Mouse (Mus musculus) kidney, postnatal 0 days (tissue): ENCODE data around the gene Slc39a13. TPM values are rescaled to one million over a fixed set of nuclear protein-coding genes. Genes with fewer than 3 reads are reported as not detected.

Experiments used
- ATAC-seq: fragments of 200-750 bp; cut with Nextera tagmentation; replicated peaks from 2 replicates; pipeline ENCODE4 v1.8.0; 2017; ENCODE audit warnings: low read depth, moderate number of reproducible peaks, moderate TSS enrichment, moderate library complexity; ENCODE audit not compliant: low FRiP score
- DNase-seq: peaks from one replicate; pipeline ENCODE4 v3.0.0-alpha.2; 2016; ENCODE audit warnings: low spot score
- H3K27ac ChIP-seq: fragments of 300-500 bp; sonication (generic); 2 replicates; pipeline ENCODE4 v1.5.1; 2014; ENCODE audit warnings: mild to moderate bottlenecking
- H3K27me3 ChIP-seq: fragments of 300-500 bp; sonication (generic); 2 replicates; pipeline ENCODE4 v1.6.1; 2014; ENCODE audit warnings: low read length, mixed read lengths; ENCODE audit not compliant: insufficient read depth
- H3K36me3 ChIP-seq: fragments of 300-500 bp; sonication (generic); 2 replicates; pipeline ENCODE4 v1.6.1; 2014; ENCODE audit warnings: low read length, mixed read lengths; ENCODE audit not compliant: insufficient read depth
- H3K4me1 ChIP-seq: fragments of 300-500 bp; sonication (generic); replicated peaks from 2 replicates; pipeline ENCODE4 v1.6.1; 2014; ENCODE audit warnings: antibody characterized with exemption, low read length, mixed read lengths; ENCODE audit not compliant: insufficient read depth
- H3K4me2 ChIP-seq: fragments of 300-500 bp; sonication (generic); 2 replicates; pipeline ENCODE4 v1.6.1; 2014; ENCODE audit warnings: mild to moderate bottlenecking, low read length, moderate library complexity, mixed read lengths
- H3K4me3 ChIP-seq: fragments of 300-500 bp; sonication (generic); replicated peaks from 2 replicates; pipeline ENCODE4 v1.5.1; 2014; ENCODE audit warnings: low read depth, low read length
- H3K9ac ChIP-seq: fragments of 300-500 bp; sonication (generic); 2 replicates; pipeline ENCODE4 v1.6.1; 2014; ENCODE audit warnings: low read depth, low read length
- H3K9me3 ChIP-seq: fragments of 300-500 bp; sonication (generic); replicated peaks from 2 replicates; pipeline ENCODE4 v1.6.1; 2016; ENCODE audit warnings: low read length, inconsistent platforms, mixed read lengths
- CTCF ChIP-seq: IDR thresholded peaks from 2 replicates; pipeline ENCODE4 v1.5.1; 2016; ENCODE audit warnings: antibody characterized with exemption, low read depth, mild to moderate bottlenecking, moderate library complexity
- WGBS: fragments of 180-500 bp; shearing (Covaris S2); extraction: QIAGEN DNeasy Blood & Tissue Kit; methylation state at CpG from one replicate; pipeline ENCODE4 v1.1.7; 2014; 5-methylcytosine and 5-hydroxymethylcytosine counted together
- polyA plus RNA-seq: library from polyadenylated mRNA; unstranded; fragments of >200 nt; fragmentation: Nextera tagmentation; extraction: Ambion mirVana; gene quantifications from 2 replicates; pipeline ENCODE4 v1.2.1, GENCODE M21; 2015

The Slc39a13 gene
- polyA plus RNA-seq, 1 experiment from 2014 or later, result 39.9 TPM

GRCm38 (mm10) chr2:91018061-91018788, 52.0 kb downstream of the Slc39a13 start:
- no peak overlapping the region for H3K4me3 ChIP-seq
- no peak for TF ChIP-seq CTCF
- ATAC-seq (no peak), DNase-seq (no peak)
- no peaks in the 10 kb centered on the region for H3K4me1 ChIP-seq
- H3K4me2 ChIP-seq, result no peak overlapping the region
- no peaks in the 10 kb centered on the region for H3K9me3 ChIP-seq
- H3K27me3 ChIP-seq, result no peaks in the 10 kb centered on the region
- 86% methylated on average over 8 of the region's 8 CpGs for WGBS
- H3K36me3 ChIP-seq, result peaks cover 38% of the 10 kb centered on the region
- H3K27ac ChIP-seq, result no peak overlapping the region
- H3K9ac ChIP-seq, result no peak overlapping the region

- Histone ChIP-seq H3K27me3 (no peaks in the 10 kb centered on the region), H3K9me3 (no peaks in the 10 kb centered on the region), H3K36me3 (peaks cover 54% of the 10 kb centered on the region), H3K9ac (no peak overlapping the region), H3K4me1 (no peaks in the 10 kb centered on the region), H3K27ac (peak overlapping the region; percentile 20; the same call in 1 of the 2 replicates), H3K4me2 (no peak overlapping the region), H3K4me3 (no peak overlapping the region)
- DNase-seq (no peak), ATAC-seq (no peak)
- TF ChIP-seq CTCF, result no peak
- WGBS, result 78% methylated on average over 4 of the region's 4 CpGs
Observed at GRCm38 (mm10) chr2:91015386-91015785, 54.8 kb downstream of the Slc39a13 start.

- Histone ChIP-seq H3K27ac (no peak overlapping the region), H3K4me1 (no peaks in the 10 kb centered on the region), H3K36me3 (peaks cover 60% of the 10 kb centered on the region), H3K4me2 (no peak overlapping the region), H3K4me3 (no peak overlapping the region), H3K9me3 (no peaks in the 10 kb centered on the region), H3K9ac (no peak overlapping the region), H3K27me3 (no peaks in the 10 kb centered on the region)
- ATAC-seq, result no peak
- DNase-seq, result no peak
- TF ChIP-seq CTCF, result no peak
- WGBS, result 92% methylated on average over 2 of the region's 2 CpGs
Observed at GRCm38 (mm10) chr2:91013881-91014280, 56.3 kb downstream of the Slc39a13 start.

Other genes starting within 250 kb of the Slc39a13 start
- gene Mtch2, start 223.3 kb downstream of the Slc39a13 start, polyA plus RNA-seq, result 188 and 209 TPM in 2 replicates
- 23.0 and 28.0 TPM in 2 replicates for gene C1qtnf4, start 184.6 kb downstream of the Slc39a13 start, polyA plus RNA-seq
- gene Kbtbd4, start 165.7 kb downstream of the Slc39a13 start, polyA plus RNA-seq, result 32.7 and 33.8 TPM in 2 replicates
- 322 and 331 TPM in 2 replicates for gene Ndufs3, start 165.6 kb downstream of the Slc39a13 start, polyA plus RNA-seq
- gene Celf1, start 130.0 kb downstream of the Slc39a13 start, polyA plus RNA-seq, result 59.3 and 65.5 TPM in 2 replicates
- 5.7 and 6.1 TPM in 2 replicates for gene Rapsn, start 34.8 kb downstream of the Slc39a13 start, polyA plus RNA-seq
- gene Psmc3, start 16.4 kb downstream of the Slc39a13 start, polyA plus RNA-seq, result 287 and 307 TPM in 2 replicates
- gene Spi1, start 12.0 kb upstream of the Slc39a13 start, polyA plus RNA-seq, result 4.4 and 6.0 TPM in 2 replicates
- 0.08 and 0.13 TPM in 2 replicates for gene Mybpc3, start 47.7 kb upstream of the Slc39a13 start, polyA plus RNA-seq
- 4.2 TPM in 2 replicates for gene Madd, start 113.4 kb upstream of the Slc39a13 start, polyA plus RNA-seq
- 4.1 and 4.4 TPM in 2 replicates for gene Nr1h3, start 132.4 kb upstream of the Slc39a13 start, polyA plus RNA-seq
- 22.4 and 22.5 TPM in 2 replicates for gene Acp2, start 132.5 kb upstream of the Slc39a13 start, polyA plus RNA-seq
- gene Ddb2, start 166.6 kb upstream of the Slc39a13 start, polyA plus RNA-seq, result 13.6 and 15.5 TPM in 2 replicates
- gene Pacsin3, start 185.5 kb upstream of the Slc39a13 start, polyA plus RNA-seq, result 32.7 and 36.8 TPM in 2 replicates
- gene Arfgap2, start 194.6 kb upstream of the Slc39a13 start, polyA plus RNA-seq, result 66.6 and 73.9 TPM in 2 replicates